Mouse (Mus musculus) bone marrow macrophage, adult 2 months (primary cell): ENCODE data around the gene 4930579F01Rik. TPM values are rescaled to one million over a fixed set of nuclear protein-coding genes. Genes with fewer than 3 reads are reported as not detected.

Experiments used
- H3K27ac ChIP-seq: 2 replicates; pipeline ENCODE4 v1.5.1; 2012; ENCODE audit warnings: low read depth, low read length; ENCODE audit not compliant: insufficient read depth
- H3K4me1 ChIP-seq: 2 replicates; pipeline ENCODE4 v1.6.1; 2012; ENCODE audit warnings: low read length; ENCODE audit not compliant: control insufficient read depth, insufficient read depth
- H3K4me3 ChIP-seq: 2 replicates; pipeline ENCODE4 v1.5.1; 2012; ENCODE audit warnings: mild to moderate bottlenecking, low read length, moderate library complexity; ENCODE audit not compliant: insufficient read depth
- CTCF ChIP-seq: IDR thresholded peaks from 2 replicates; pipeline ENCODE4 v1.5.1; 2012; ENCODE audit warnings: low read depth, mild to moderate bottlenecking, low read length, moderate library complexity
- POLR2A ChIP-seq: IDR thresholded peaks from 2 replicates; pipeline ENCODE4 v1.6.1; 2012; ENCODE audit warnings: mild to moderate bottlenecking, low read depth, low read length, borderline replicate concordance
- polyA plus RNA-seq: library from polyadenylated mRNA; stranded (reverse); fragments of >200 nt; gene quantifications from 2 replicates; pipeline ENCODE4 v1.2.4, GENCODE M21; 2012; ENCODE audit not compliant: missing spikeins, insufficient read depth, insufficient read length

The 4930579F01Rik gene
- polyA plus RNA-seq, 1 experiment, result not detected

DNA sequence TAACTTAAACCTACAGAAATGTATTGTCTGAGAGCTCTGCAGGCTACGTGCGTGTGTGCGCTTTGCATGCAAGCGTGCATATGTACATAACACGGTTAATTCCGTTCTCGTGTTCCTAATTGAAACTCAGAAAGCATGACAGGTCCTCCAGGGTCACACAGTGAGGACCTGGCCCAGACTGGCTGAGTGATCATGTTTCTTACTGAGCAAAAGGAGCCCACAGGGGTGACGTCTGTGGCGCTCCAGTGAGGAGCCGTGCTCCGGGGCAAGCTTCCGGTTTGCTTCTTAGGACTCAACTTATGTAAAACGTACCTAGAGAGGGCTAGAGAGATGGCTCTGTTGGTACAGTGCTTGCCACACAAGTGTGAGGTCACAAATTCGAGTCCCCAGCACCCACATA lies 3.5 kb upstream of the 4930579F01Rik start:
- H3K4me3 ChIP-seq, result no peak overlapping the region
- H3K4me1 ChIP-seq, result no peaks in the 10 kb centered on the region
- TF ChIP-seq CTCF (no peak), POLR2A (no peak)
- no peak overlapping the region for H3K27ac ChIP-seq

DNA sequence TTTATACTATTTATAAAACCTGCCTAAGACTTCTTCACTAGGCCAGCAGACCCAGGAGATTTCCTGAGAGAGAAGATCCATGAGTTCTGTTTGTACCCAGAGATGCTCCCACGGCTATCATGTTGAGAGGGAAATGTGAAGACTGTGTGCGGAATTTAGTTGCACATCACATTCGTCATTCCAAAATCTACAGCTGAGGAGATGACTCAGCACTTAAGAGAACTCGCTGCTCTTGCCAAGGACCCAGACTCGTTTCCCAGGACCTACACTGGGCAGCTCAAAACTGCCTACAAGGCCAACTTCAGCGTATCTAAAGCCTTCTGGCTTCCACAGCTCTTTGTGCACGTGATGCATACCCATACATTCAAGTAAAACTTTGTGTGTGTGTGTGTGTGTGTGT lies 1.4 kb downstream of the 4930579F01Rik start:
- Histone ChIP-seq H3K4me3 (no peak overlapping the region), H3K4me1 (no peaks in the 10 kb centered on the region), H3K27ac (no peak overlapping the region)
- TF ChIP-seq POLR2A (no peak), CTCF (no peak)

DNA sequence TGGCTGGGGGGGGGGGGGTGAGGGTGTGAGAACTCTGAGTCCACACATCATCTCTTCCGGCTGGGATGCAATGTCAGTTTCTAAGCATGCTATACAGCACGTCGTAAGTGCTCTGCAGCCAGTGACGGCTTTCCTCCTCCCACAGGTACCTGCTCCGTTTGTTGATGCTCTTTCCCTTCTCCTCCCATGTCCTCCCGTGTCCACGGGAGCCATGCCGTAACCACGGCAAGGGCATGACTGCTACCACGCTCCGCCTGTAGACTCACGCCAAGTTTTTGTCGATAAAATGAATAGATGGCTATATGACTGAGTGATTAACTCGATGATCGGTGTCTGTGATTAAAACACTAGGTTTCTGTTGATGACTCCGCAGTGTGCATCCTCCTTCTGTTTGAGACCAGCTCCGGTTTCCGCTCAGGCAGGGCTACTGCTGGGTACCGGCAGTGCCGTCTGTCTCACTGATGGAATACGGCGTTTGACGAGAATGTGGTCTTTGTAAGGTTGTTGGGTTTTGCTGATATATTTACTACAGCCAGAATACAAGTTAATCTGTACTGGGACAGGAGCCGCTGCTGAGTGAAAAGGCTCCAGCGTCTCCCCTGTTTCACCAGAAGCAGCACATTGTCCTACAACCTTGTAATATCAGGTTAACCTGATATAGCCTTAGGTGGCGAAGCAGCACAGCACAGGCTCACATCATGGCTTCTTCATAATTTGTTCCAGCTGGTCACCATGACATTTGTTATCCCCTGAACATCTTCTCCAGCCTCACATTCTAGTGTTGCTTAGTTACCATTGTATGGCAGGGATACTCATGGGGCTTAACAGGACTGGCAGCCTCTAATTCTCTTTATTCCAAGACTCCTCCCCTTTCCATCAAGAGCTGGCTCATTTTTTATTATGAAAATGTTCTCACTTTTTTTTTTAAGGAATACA lies 7.4 kb downstream of the 4930579F01Rik start:
- TF ChIP-seq CTCF (no peak), POLR2A (no peak)
- Histone ChIP-seq H3K4me3 (no peak overlapping the region), H3K4me1 (peaks cover 5% of the 10 kb centered on the region), H3K27ac (no peak overlapping the region)

DNA sequence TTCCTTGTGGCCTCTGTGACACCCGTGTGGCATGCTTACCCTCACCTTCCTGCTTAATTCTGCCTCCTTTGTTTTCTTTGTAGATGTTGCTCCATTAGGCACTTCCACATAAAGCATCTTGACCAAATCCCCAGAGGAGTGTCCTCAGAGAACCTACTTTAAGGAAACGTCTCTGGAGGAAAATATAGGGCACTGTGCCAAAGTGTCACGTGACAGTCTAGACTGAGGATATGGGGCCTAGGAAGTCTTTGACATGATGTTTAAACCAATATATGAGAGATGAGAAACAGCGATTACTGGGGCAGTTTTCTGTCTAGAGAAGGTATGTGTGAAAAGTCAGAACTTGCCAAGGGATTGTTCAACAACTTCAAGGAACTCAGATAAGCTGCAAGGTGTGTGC lies 8.3 kb downstream of the 4930579F01Rik start:
- H3K4me3 ChIP-seq, result no peak overlapping the region
- TF ChIP-seq CTCF, result no peak
- no peak for TF ChIP-seq POLR2A
- no peak overlapping the region for H3K27ac ChIP-seq
- peaks cover 5% of the 10 kb centered on the region for H3K4me1 ChIP-seq

DNA sequence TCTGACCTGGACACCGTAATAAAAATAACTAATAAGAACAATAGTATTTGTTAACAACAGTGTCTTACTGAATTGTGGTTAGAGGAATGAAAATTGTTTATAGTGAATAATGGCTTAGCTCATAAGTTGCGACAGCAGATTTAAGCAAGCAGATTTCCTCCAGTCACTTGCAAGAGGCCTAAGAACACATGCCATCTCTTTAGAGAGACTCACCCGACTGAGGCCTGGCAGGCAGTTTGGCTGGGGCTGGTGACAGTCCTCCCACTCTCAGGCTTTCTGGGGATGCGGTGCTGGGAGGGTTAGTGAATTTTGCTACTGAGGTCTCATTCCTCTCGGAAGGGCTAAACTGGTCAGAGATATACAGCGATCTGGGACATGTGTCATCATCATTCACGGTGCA lies 10.3 kb downstream of the 4930579F01Rik start:
- Histone ChIP-seq H3K4me1 (peaks cover 5% of the 10 kb centered on the region), H3K27ac (no peak overlapping the region), H3K4me3 (no peak overlapping the region)
- TF ChIP-seq CTCF, result no peak
- no peak for TF ChIP-seq POLR2A

DNA sequence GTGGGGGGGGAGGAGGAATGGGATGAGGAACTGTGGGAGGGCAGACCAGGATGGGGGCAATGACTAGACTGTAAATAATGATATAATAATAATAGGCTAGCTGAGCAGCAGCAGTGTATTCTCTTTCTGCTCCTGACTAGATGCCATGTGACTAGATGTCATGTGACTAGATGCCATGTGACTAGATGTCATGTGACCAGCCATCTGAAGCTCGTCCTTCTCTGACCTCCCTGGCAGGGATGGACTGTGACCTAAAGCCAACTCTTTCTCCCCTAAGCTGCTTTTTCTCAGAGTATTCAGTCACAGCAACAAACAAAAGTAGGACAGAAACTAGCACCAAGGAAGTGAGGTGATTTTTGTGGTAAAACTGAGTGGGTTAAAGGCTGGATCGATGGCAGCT lies 11.6 kb downstream of the 4930579F01Rik start:
- TF ChIP-seq POLR2A (no peak), CTCF (no peak)
- Histone ChIP-seq H3K27ac (no peak overlapping the region), H3K4me1 (peaks cover 5% of the 10 kb centered on the region), H3K4me3 (no peak overlapping the region)

DNA sequence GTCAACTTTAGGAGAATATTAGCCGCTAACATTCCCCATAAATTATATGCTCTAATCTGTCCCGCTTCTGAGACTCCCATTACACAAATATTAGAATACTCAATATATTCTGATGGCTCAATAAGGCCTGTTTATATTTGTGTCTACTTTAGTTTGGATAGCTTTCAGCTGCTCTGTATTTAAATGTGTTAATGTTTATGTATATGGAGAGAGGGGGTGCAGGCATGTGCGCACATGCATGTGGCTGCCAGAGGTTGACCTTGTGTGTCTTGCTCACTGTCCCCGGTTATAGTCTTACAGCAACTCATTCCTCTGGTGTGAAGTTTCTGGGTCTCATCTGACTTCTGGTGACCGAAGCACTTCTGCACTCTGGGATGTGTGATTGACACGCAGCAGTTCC lies 18.1 kb downstream of the 4930579F01Rik start:
- Histone ChIP-seq H3K4me1 (no peaks in the 10 kb centered on the region), H3K4me3 (no peak overlapping the region), H3K27ac (no peak overlapping the region)
- no peak for TF ChIP-seq CTCF
- TF ChIP-seq POLR2A, result no peak

DNA sequence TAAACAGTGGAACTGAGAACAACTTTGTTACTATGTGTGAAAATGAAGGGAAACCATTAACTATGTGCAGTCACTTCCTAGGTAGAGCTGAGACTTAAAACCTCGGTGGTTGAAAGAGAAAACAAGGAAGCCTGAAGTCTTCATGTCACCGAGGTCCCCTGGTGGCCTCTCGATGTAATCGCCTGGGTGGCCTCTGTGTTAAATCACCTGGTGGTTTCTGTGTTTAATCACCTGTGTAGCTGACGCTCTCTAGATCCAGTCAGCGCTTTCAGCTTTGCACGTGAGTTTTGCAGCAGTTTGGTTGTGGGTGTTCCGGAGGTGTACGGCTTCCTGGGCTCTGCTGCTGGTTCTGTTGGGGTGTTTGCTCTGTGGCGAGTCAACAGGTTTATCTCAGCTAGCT lies 20.3 kb downstream of the 4930579F01Rik start:
- H3K27ac ChIP-seq, result no peak overlapping the region
- no peak overlapping the region for H3K4me3 ChIP-seq
- no peak for TF ChIP-seq CTCF
- no peak for TF ChIP-seq POLR2A
- no peaks in the 10 kb centered on the region for H3K4me1 ChIP-seq

DNA sequence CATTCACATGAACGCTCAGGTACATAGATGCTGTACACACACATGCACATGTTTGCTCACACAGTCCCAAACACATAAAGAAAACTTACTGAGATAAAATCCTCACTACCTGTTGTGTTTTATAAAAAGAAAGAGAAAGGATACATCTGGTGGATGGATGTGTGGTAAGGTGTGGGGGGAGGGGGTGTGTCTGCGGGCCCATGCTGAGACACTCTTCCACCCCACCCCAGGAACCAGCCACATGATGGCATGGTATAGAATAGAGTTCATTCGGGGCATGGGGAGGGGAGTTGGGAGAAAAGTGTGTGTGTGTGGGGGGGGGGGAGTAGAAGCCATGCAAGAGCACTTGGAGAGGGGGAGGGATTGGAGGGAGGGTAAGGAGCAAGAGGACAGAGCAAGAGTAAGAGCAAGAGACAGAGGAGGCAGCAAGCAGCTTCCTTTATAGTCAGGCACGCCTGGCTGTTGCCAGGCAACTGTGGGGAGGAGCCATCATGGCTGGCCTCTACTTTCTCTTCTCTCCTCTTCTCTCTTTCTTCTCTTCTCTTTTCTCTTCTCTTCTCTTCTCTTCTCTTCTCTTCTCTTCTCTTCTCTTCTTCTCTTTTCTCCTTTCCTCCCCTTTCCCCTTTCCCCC lies 31.0 kb downstream of the 4930579F01Rik start:
- Histone ChIP-seq H3K27ac (no peak overlapping the region), H3K4me3 (no peak overlapping the region), H3K4me1 (peaks cover 5% of the 10 kb centered on the region)
- TF ChIP-seq CTCF (no peak), POLR2A (no peak)

DNA sequence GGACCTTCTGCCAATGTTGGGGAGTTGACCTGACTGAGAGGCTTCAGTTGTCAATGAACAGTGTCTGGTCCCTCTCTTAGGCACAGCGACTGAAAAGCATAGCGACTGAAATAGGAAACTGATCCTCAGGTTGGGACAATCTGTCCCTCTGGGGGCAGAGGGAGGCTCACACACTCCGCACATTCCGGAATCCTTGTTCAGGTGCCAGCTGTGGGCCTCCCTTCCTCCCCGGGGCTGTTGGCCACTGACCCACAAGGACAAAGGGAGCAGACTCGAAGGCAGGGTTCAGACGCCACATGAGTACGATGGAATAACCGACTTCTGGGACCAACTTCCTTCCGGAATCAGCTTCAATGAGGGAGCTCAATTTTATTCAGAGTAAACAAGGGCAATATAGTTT lies 32.0 kb downstream of the 4930579F01Rik start:
- Histone ChIP-seq H3K27ac (no peak overlapping the region), H3K4me3 (no peak overlapping the region), H3K4me1 (peaks cover 5% of the 10 kb centered on the region)
- TF ChIP-seq CTCF (no peak), POLR2A (no peak)
